Mouse (Mus musculus): ENCODE measurements around the gene Btbd19. TPM values are rescaled to one million over a fixed set of nuclear protein-coding genes. Genes with fewer than 3 reads are reported as not detected.

The Btbd19 gene
- total RNA-seq, 2 experiments from 2014 or later: 4.6 to 5.9 TPM

DNA sequence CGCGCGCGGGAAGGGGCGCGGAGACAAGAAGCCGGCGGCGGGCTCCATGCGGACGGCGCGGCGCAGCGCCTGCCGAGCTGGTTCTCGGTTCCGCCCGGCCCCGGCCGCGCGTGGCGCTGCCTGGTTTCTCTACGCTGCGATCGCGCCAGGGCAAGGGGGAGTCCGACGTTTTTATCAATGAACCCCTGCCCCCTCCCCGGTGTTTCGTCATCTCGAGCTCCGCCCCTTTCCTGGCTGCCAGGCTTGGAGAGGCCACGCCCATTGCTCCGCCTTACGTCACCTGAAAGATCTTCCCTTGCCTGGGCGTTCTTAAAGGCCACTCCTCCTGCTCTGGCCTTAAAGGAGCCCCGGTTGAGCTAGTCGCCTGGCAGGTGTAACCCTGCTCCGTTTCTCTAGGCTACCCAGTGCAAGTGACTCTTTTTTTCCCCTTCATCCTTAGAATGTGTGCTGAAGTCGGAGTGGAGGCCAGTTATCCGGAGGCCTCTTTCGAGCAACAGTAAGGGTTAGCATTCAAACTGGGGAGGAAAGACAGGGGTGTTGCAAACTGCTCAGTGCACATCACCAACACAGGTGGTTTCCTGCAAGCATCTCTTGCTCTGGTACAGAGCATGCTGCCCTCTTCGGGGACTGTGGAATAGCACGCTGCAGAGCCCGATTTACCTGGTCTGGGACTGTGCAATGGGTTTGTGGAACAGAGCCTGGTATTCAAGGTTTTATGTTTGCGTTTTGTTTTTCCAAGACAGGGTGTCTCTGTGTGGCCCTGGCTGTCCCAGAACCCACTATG, 8.5 kb upstream of the Btbd19 start, which contains the start of gene Plk3:
Plk3 (minus strand) TSS at position 147 of the 784 bp plus-strand sequence.
- DNase-seq: peak; percentile 98

DNA sequence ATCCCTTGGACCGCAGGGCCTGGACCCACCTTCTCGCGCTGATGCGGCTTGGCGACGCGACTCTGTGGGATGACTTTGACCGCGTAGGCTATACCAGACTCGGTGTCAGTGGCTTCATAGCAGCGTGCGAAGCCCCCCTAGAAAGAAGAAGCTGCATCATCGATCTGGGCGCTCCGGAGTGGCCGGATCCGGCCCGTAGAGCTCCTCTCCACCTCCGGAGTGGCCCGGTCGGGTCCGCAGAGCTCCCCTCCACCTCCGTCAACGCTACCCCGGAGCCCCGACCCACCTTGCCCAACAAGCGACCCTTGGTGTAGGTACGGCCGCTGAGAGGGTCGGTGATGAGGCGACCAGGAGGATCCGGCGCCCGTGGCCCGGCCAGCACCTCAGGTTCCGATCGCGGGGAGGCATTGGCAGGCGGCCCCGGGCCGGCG, 7.9 kb upstream of the Btbd19 start:
- DNase-seq: no peak

DNA sequence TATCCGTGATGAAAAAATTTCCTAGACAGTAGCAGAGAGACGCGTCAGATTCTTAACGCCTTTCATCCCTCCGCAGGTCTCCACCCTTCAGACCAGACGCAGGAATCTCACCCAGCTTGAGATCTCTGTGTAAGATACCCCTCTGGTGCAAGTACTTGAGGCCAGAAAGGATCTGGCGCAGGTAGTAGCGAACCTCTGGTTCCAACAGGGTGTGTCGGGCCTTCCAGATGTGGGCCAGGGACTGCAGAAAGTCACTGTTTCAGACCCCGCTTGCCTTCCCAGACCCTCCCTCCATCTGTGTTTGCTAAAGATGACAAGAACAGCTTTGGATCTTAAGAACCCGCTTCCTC, 7.2 kb upstream of the Btbd19 start:
- no peak for DNase-seq

DNA sequence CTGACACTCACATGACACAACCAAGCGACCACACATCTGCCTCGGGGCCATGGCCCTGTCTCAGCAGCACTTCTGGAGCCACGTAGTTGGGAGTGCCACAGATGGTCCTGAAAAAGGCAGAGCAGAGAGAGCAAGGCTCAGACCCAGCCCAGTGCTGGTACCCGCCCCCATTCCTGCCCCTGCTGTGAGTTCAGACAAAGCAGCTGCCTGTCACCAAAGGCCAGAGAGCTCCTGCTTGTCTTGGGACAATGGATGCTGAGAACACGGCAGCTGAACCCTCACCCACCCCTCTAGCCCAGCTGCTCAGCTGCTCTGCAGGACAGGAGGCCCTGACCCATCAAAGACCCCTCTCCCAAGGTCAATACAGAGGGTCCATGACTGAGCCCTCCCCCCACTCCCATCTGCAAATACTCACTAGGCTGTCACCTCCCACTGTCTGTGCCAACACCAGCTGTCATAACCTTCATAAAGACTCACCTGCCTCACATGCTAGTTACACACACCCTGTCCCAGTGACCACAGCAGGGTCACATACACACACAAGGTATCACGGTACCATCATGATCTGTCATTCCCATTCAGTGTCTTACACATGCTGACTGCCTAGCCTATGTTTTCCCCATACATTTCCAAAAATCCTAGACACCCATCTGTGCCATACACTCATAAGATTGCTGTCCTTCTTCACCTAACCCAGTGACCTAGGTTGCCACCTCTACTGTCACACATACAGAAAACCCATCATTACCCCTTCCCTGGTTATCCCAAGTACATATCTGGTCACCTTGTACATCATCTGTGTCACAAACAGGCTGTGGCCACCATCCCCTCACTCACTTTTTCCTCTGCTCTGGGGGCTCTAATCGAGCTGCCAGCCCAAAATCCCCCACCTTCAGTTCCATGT, 6.6 kb upstream of the Btbd19 start:
- no peak for DNase-seq

DNA sequence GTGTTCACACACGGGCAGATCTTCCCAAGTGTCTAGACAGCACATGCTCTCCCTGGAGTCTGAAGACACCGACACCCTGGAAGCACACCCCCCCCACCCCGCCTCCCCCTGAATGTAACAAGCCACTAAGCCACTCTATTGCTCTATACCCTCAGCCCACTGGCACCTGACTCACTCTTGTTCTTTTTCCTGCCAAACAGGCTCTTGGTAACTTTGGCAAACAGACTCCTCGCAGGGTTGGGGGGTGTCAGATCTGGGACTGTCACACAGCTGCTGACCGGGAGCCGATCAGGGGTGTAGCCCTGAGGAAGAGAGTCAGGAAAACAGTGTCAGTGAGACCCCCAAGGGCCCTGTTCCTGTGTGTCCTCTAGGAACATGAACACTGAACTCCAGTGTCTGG, 5.7 kb upstream of the Btbd19 start:
- DNase-seq: no peak

DNA sequence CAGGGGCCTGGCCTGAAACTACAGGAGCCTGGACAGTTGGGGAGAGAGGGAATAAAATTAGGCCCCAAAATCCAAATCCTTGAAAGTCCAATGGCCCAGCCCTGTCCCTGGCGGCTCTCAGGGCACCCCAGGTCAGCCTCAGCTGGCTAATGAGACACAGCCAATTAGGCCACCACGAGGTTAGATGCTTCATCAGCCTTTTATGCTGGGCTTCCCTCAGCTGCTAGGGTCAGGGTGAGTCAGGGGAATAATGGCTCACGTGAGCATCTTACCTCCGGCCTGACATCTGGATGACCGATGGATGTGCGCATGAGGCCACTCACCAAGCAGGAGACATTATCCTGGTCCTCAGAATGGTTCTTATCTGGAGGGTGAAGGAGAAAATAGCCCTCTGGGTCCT, 5.3 kb upstream of the Btbd19 start:
- DNase-seq: no peak

DNA sequence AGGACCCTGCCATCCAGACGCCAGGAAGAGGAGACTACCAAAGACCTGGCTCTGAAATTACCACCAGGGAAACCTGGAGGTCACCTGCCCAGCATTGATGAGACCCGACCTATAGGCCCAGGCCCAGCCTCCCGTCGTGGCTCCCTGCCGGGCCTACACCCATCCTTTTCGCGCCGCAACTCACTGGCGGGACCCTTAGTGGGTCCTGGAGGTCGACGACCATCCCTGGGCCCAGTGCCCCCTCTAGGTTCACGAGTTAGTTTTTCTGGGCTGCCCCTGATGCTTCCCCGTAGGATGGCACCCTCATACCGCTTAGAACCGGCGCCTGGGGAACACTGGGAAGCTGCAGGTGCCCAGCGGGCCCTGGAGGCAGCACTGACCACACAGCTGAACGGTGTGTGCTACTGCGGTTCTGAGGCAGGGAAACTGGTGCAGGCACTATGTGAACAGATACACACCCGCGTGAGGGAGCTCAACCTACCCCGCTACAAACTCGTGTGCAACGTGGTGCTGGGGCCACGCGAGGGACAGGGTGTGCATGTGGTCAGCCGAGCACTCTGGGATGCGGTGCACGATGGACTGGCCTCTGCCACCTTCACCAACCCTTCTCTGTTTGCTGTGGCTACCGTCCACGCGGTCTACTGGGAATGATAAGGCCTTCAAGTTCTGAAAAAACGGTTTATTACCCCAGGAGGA, 2.6 kb upstream of the Btbd19 start:
- no peak for DNase-seq

DNA sequence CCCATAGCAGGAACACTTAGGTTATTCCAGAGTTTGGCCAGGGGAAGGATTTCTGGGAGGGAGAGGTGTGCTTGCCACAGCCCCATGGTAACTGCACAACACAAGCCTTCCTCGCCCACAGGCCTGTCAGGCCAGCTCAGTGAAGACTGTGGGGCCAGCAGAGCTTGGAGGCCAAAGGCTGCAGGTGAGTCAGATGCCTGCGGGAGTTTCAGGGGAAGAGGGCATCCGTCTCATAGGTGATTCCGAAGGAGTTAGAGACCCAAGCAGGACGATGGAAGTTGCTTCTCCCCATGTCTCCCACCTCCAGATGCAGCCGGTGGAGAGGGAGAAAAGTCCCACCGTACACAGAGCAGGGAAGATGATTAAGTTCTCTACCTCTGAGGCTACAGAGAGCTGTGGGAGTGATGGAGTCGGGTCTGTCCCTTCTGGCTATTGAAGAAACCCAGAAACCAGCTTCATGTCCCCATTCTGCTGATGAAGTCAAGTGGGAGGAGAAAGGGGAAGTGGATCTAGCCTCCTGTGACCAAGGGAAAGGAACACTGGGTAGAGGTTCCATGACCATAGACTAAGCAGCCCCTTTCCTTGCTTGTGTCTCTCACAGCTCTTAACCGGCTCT, 1.3 kb upstream of the Btbd19 start, which contains the start of gene Tctex1d4:
Tctex1d4 (plus strand) TSS at position 120 of the 616 bp plus-strand sequence.
- no peak for DNase-seq

DNA sequence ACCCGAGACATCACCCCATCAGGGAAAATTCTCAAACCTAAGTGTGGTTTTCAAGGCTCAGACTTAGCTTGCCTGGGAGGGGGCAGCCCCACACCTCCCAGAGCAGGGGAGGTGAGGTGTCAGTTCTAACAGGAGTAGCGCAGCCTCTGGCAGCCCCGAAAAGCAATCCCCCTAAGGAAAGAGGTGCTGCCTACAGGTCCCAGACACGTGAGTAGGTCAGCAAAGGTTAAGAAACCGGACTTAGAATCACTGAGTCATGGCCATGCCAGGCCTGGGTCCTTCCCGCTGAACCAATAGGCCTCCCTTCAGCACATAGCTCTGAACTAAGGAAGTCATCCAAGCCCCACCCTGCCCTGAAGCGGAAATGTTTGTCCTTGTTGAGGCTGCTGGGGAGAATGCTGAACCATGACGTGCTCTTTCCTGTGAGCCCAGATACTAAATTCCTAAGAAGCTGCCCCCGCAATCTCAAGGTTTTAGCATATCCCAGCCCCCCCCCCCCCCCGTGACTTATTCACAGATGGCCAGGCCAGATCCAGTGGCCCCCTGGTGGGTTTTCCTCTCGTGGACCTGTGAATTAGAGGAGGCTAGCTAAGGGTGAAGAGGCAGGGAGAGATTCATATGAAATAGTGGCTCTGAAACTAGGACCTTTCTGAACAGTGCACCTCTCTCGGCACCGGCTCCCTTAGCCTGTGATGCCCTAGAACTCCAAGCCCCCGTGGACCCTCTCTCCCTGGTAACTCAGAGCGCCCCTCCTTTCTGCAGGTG, 567 bp upstream of the Btbd19 start:
- peak; percentile 84 for DNase-seq

DNA sequence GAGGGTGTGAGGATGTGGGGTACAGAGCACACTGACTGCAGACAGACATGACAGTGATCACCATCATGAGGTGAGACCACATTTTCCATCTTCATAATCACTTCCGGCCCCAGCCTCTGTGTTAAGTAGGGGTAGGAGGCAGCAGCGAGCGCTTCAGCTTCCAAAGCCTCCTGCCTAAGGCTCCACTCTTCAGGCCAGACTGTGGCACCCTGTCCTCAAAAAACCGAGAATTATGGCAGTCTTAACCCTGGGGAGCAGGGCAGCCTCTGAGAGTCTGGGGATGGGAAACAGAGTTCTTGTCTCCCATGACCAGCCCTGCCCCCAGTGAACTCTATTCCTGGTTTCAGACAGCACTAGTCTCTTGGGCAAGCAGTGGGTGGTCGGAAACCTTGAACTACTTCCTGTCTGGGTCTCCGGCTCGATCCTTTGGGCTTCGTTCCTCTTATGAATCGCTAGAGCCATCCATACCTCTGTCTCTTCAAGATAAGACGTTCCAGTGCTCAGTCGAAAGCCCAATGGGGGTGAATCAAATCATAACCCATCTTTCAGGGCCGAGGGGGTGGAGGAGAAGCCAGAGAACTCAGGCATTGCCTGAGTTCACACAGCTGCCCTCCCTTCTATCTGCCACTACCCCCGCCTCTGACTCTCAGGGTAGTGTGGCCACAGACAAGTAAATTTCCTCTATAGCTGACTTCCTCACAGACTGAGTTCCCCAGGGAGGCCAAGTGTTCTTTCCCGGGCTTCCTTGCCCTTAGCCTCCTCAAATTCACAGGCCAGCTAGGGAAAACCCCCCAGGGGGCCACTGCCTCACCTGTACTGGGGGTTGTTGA, 792 bp downstream of the Btbd19 start:
- DNase-seq: peak; percentile 55

DNA sequence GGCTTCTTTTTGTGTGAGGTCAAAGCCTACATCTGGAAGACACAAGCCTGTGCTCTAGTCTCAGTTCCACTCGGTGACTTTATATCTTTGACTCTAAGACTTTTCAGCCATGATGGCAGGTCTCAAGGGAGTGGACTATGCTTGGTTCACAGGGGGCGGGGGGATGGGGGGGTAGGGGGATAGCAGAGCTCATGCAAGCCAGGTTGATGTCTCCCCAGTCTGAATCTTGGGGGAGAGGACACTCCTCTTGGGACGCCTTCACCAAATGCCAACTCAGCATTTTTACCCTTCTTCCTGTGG, 1.4 kb downstream of the Btbd19 start:
- DNase-seq: no peak

DNA sequence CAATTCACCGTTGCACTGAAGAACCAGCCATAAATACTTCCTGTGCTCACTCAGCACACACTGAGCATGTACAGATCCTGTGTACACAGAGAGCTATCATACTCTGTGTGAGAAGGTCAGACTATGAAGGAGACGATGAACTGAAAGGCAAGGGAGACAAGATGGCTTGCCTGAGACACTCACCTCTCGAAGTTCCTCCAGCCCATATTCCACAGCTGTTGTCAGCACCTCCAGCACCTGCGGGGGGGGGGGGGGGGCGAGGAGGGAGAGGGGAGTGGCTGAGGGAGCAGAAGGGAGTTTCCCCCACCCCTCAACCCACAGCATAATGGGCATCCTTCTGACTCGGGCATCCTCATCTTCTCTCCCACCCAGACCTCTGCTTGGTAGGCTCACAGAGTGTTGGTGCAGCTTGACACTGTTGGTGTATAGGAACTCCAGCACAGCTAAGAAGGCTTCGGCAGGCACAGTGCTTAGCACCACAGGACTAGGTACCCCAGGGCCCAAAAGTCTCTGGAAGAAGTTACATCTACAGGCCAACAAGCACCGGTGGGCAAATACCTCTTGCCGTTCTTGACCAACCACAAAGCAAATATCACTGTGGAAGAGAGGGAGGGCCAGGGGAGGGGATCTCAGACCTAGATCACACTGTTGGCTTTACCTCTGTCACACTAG, 1.8 kb downstream of the Btbd19 start:
- no peak for DNase-seq

DNA sequence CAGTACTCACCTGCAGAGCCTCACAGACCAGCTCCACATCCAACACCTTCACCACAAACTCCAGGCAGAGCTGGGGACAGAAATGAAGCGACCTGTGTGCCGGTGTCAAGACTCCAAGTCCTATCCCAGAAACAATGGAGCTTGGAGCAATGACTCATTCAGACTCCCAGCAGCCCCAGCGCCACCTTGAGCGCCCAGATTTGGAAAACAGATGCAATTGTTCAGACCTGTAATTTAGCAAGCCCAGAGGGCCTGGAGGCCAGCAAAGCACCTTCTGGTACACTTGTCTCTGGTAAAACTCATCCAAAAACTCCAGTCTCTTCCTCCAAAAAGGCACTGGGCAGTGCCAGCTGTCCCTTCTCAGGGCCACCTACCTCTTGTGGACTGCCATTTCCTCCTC, 3.3 kb downstream of the Btbd19 start:
- DNase-seq: no peak

DNA sequence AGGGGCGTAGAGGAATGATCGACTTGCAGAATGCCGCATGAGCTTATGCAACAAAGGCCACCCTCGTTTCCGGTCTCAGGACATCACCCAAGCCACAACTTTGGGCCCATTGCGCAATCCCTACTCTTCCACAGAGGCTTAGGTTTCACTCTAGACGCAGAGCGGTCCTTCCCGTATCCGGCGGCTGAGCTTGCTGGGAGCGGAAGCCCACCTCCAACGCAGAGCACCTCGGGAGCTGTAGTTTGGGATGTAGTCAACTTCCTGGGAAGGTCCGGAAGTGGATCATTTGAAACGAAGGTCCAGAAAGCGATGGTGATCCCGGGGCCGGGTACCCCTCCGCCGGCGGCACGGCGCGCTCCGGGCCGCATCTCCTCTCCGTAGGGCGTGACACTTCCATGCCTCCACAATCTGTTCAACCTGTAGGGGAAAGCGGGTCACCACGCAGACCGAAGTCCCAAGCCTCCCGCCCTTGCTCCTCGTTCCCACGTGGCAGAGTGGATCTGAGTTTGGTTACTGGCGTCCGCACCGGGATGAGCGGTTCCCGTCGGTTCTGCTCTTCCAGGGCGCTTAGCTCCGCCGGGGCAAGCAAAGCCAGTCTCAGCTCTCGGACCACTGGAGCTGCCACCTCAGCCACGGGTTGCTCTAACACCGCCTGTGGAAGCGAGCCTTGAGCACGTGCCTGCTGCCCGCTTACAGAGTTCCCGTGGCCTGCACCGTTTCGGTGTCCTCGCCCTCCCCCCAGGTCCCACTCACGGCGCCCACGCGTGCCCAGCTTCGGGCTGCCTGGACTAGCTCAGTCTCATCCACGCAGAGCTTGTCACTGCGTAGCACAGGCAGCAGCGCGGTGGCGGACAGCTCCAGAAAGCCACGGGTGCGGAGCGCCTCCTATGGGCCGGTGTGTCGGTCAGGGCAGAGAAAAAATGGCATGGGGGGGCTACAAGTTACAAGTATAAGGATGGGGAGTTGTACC, 4.8 kb downstream of the Btbd19 start:
- DNase-seq: peak; percentile 92

DNA sequence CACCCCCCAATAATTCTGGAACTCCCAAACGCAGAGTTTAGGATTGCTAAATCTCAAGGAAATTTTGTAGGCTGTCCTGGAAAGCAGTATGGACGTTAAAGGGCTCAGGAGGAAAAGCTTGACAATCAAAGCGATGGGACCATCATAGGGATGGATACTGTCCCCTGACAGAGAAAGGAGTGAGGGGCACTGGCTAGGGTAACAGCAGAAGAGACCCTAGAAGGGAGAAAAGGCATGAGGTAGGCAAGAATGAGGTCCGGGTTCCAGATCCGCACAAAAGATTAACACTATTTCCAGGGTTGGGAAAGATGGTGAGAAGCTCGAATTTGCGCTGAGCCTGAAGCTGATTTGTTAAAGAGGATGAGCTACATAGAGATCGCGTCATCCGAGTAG, 5.5 kb downstream of the Btbd19 start:
- no peak for DNase-seq

DNA sequence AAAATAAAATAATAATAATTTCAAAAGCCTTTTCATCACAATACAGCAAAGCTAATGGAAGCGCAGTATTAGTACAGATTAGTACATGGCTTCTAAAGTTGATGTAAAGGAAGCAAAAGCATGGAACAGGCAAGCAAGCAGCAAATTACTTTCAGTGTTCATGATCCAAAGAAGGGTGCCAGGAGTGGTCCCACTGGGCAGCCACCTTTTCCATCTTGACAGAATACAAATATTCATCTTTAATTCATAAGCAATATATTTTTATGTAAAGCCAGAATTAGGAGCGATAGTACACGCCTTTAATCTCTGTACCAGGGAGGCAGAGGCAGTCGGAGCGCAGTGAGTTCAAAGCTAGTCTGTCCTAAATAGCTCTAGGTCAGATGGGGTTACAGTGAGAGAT, 5.9 kb downstream of the Btbd19 start:
- DNase-seq: no peak

DNA sequence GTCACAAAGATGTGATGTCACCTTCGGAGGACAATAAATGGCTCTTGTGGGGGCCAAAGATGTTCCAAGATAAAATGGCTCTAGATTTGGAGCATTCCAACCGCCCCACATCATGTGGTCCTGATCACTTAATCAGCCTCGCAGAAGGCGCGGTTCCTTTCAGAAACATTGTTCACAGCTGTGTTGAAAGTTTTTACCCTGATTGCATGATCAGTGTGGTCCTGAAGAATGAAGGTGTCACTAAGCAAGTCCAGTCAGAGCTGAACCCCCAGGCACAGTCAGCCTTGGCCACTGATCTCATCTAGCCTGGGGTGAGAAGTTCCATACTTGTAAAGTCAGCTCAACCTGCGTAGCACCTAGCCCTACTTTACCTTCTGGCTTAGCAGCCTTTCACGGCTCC, 7.6 kb downstream of the Btbd19 start:
- no peak for DNase-seq

DNA sequence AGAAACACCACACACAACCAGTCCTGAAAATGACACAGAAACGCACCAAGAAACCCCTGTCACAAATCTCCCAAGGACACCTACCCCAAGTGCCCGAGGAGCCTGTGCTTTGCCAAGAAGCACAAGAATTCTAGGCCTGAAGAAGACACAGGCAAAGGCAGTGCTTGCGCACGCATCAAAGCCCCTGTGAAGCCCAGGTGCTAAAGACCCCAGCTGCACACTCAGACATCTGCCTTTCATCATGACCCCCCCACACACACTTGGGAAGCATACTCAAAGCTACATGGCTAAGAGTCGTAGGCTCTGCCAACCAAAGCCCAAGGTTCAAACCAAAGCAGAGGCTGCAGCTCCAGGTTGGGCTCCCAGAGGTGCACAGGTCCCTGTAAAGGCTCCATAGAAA, 9.9 kb downstream of the Btbd19 start:
- no peak for DNase-seq

DNA sequence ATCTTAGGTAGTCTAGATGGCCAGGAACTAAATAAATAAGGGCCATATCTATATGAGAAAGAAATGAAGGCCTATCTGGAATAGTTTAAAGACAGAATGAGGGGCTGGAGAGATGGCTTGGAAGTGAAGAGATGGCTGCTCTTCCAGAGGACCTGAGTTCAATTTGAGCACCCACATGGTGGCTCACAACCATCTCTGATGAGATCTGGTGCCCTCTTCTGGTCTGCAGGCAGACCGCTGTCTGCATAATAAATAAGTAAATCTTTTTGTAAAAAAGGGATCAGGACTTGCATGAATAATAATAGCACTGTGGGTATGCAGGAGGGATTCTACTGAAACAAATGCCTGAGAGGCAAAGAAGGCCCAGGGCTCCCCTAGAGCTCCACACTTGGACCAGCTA, 12.3 kb downstream of the Btbd19 start:
- no peak for DNase-seq
